Mouse (Mus musculus): ENCODE data around the gene Ccdc142. TPM values are rescaled to one million over a fixed set of nuclear protein-coding genes. Genes with fewer than 3 reads are reported as not detected.
A peak's percentile ranks its signal among the peaks of the same experiment; 100 is the strongest.

Ccdc142 gene
- total and polyA plus RNA-seq, 2 experiments: 3.0 to 5.4 TPM

- Histone ChIP-seq H3K4me1 (ENCODE audit: control insufficient read depth, insufficient read depth, low read length) (peaks cover 12% of the 10 kb centered on the region), H3K36me3 (ENCODE audit: control insufficient read depth, insufficient read depth, low read length) (peaks cover 8% of the 10 kb centered on the region), H3K79me2 (ENCODE audit: control insufficient read depth, insufficient read depth, low read length) (peaks cover 14% of the 10 kb centered on the region; the same call in 1 of the 2 replicates), H3K4me3 (ENCODE audit: insufficient read depth, low read depth, low read length) (no peak overlapping the region), H3K9ac (ENCODE audit: low read depth, low read length) (no peak overlapping the region), H3K27ac (replicated peaks; ENCODE audit: insufficient read depth, low read depth, low read length) (peak overlapping the region; percentile 40; the same call in 1 of the 2 replicates), H3K27me3 (ENCODE audit: control insufficient read depth, insufficient read depth, low read length) (no peaks in the 10 kb centered on the region)
- WGBS: 92% methylated on average over 2 of the region's 2 CpGs
- DNase-seq (ENCODE audit: extremely low read depth, low read depth, low spot score): no peak
- no peak for TF ChIP-seq POLR2A (IDR thresholded peaks at IDR 0.05; ENCODE audit: extremely low read depth, insufficient read depth, low read length)
- TF ChIP-seq CTCF (IDR thresholded peaks at IDR 0.05; ENCODE audit: low read depth, low read length): no peak
Observed at GRCm38 (mm10) chr6:83058725-83059124, 42.7 kb upstream of the Ccdc142 start.

- no peaks in the 10 kb centered on the region for H3K36me3 ChIP-seq (ENCODE audit: control insufficient read depth, insufficient read depth, low read length)
- H3K9ac ChIP-seq (ENCODE audit: low read depth, low read length): no peak overlapping the region
- no peak for DNase-seq (ENCODE audit: extremely low read depth, low read depth, low spot score)
- no peak overlapping the region for H3K4me3 ChIP-seq (ENCODE audit: insufficient read depth, low read depth, low read length)
- peaks cover 24% of the 10 kb centered on the region for H3K27me3 ChIP-seq (ENCODE audit: control insufficient read depth, insufficient read depth, low read length)
- no peak for TF ChIP-seq CTCF (IDR thresholded peaks at IDR 0.05; ENCODE audit: low read depth, low read length)
- TF ChIP-seq POLR2A (IDR thresholded peaks at IDR 0.05; ENCODE audit: extremely low read depth, insufficient read depth, low read length): no peak
- 82% methylated on average over 8 of the region's 8 CpGs for whole genome bisulfite sequencing
- H3K79me2 ChIP-seq (ENCODE audit: control insufficient read depth, insufficient read depth, low read length): no peaks in the 10 kb centered on the region
- H3K27ac ChIP-seq (replicated peaks; ENCODE audit: insufficient read depth, low read depth, low read length): no peak overlapping the region
- H3K4me1 ChIP-seq (ENCODE audit: control insufficient read depth, insufficient read depth, low read length): 0 out of 2 replicates have a peak, but pooled peaks cover 1% of the 10 kb centered on the region
Observed at GRCm38 (mm10) chr6:83065995-83066394, 35.4 kb upstream of the Ccdc142 start.

GRCm38 (mm10) chr6:83066441-83066840, 35.0 kb upstream of the Ccdc142 start:
- Histone ChIP-seq H3K27ac (replicated peaks; ENCODE audit: insufficient read depth, low read depth, low read length) (no peak overlapping the region), H3K27me3 (ENCODE audit: control insufficient read depth, insufficient read depth, low read length) (peaks cover 29% of the 10 kb centered on the region), H3K4me3 (ENCODE audit: insufficient read depth, low read depth, low read length) (no peak overlapping the region), H3K36me3 (ENCODE audit: control insufficient read depth, insufficient read depth, low read length) (no peaks in the 10 kb centered on the region), H3K79me2 (ENCODE audit: control insufficient read depth, insufficient read depth, low read length) (no peaks in the 10 kb centered on the region), H3K9ac (ENCODE audit: low read depth, low read length) (no peak overlapping the region), H3K4me1 (ENCODE audit: control insufficient read depth, insufficient read depth, low read length) (0 out of 2 replicates have a peak, but pooled peaks cover 1% of the 10 kb centered on the region)
- TF ChIP-seq POLR2A (IDR thresholded peaks at IDR 0.05; ENCODE audit: extremely low read depth, insufficient read depth, low read length) (no peak), CTCF (IDR thresholded peaks at IDR 0.05; ENCODE audit: low read depth, low read length) (no peak)
- 84% methylated on average over 6 of the region's 6 CpGs for WGBS
- no peak for DNase-seq (ENCODE audit: extremely low read depth, low read depth, low spot score)

GRCm38 (mm10) chr6:83068221-83068620, 33.2 kb upstream of the Ccdc142 start:
- Histone ChIP-seq H3K4me1 (ENCODE audit: control insufficient read depth, insufficient read depth, low read length) (0 out of 2 replicates have a peak, but pooled peaks cover 1% of the 10 kb centered on the region), H3K27me3 (ENCODE audit: control insufficient read depth, insufficient read depth, low read length) (peaks cover 39% of the 10 kb centered on the region), H3K36me3 (ENCODE audit: control insufficient read depth, insufficient read depth, low read length) (no peaks in the 10 kb centered on the region), H3K9ac (ENCODE audit: low read depth, low read length) (no peak overlapping the region), H3K27ac (replicated peaks; ENCODE audit: insufficient read depth, low read depth, low read length) (no peak overlapping the region), H3K79me2 (ENCODE audit: control insufficient read depth, insufficient read depth, low read length) (no peaks in the 10 kb centered on the region), H3K4me3 (ENCODE audit: insufficient read depth, low read depth, low read length) (no peak overlapping the region)
- no peak for TF ChIP-seq POLR2A (IDR thresholded peaks at IDR 0.05; ENCODE audit: extremely low read depth, insufficient read depth, low read length)
- no peak for TF ChIP-seq CTCF (IDR thresholded peaks at IDR 0.05; ENCODE audit: low read depth, low read length)
- 48% methylated on average over 8 of the region's 8 CpGs for WGBS
- DNase-seq (ENCODE audit: extremely low read depth, low read depth, low spot score): no peak

- Histone ChIP-seq H3K36me3 (ENCODE audit: control insufficient read depth, insufficient read depth, low read length) (no peaks in the 10 kb centered on the region), H3K27ac (replicated peaks; ENCODE audit: insufficient read depth, low read depth, low read length) (no peak overlapping the region), H3K27me3 (ENCODE audit: control insufficient read depth, insufficient read depth, low read length) (peaks cover 39% of the 10 kb centered on the region), H3K4me1 (ENCODE audit: control insufficient read depth, insufficient read depth, low read length) (0 out of 2 replicates have a peak, but pooled peaks cover 1% of the 10 kb centered on the region), H3K79me2 (ENCODE audit: control insufficient read depth, insufficient read depth, low read length) (no peaks in the 10 kb centered on the region), H3K4me3 (ENCODE audit: insufficient read depth, low read depth, low read length) (peak overlapping the region; percentile 49; the same call in 1 of the 2 replicates), H3K9ac (ENCODE audit: low read depth, low read length) (peak overlapping the region; percentile 0)
- WGBS: 3% methylated on average over 81 of the region's 81 CpGs
- no peak for DNase-seq (ENCODE audit: extremely low read depth, low read depth, low spot score)
- TF ChIP-seq POLR2A (IDR thresholded peaks at IDR 0.05; ENCODE audit: extremely low read depth, insufficient read depth, low read length): no peak
- no peak for TF ChIP-seq CTCF (IDR thresholded peaks at IDR 0.05; ENCODE audit: low read depth, low read length)
Observed at GRCm38 (mm10) chr6:83068706-83069487, 32.5 kb upstream of the Ccdc142 start.
